Mouse (Mus musculus): ENCODE measurements around the gene Actr1a. TPM values are rescaled to one million over a fixed set of nuclear protein-coding genes. Genes with fewer than 3 reads are reported as not detected.
A peak's percentile ranks its signal among the peaks of the same experiment; 100 is the strongest.

The Actr1a gene
- polyA plus RNA-seq, 1 experiment = 196 TPM

GRCm38 (mm10) chr19:46347936-46348668 is 47.4 kb downstream of the Actr1a start:
- no peak for DNase-seq
- peak overlapping the region; percentile 97 for H3K27ac ChIP-seq (ENCODE audit: insufficient read depth, low read length)
- TF ChIP-seq CTCF (IDR thresholded peaks at IDR 0.05; ENCODE audit: borderline replicate concordance, insufficient read depth, low read depth, low read length) = no peak
- no peak for TF ChIP-seq POLR2A (IDR thresholded peaks at IDR 0.05; ENCODE audit: borderline replicate concordance, insufficient read depth, low read length)
- peaks cover 5% of the 10 kb centered on the region for H3K4me1 ChIP-seq (ENCODE audit: control insufficient read depth, insufficient read depth, low read length)
- H3K27me3 ChIP-seq (ENCODE audit: control insufficient read depth, insufficient read depth, low read length) = no peaks in the 10 kb centered on the region
- peak overlapping the region; percentile 74 for H3K4me3 ChIP-seq (replicated peaks; ENCODE audit: insufficient read depth, low read depth, low read length)
- 19% methylated on average over 14 of the region's 14 CpGs for WGBS

GRCm38 (mm10) chr19:46347146-46347545 is 48.4 kb downstream of the Actr1a start:
- H3K27ac ChIP-seq (ENCODE audit: insufficient read depth, low read length) = no peak overlapping the region
- H3K4me3 ChIP-seq (replicated peaks; ENCODE audit: insufficient read depth, low read depth, low read length) = no peak overlapping the region
- H3K27me3 ChIP-seq (ENCODE audit: control insufficient read depth, insufficient read depth, low read length) = no peaks in the 10 kb centered on the region
- TF ChIP-seq CTCF (IDR thresholded peaks at IDR 0.05; ENCODE audit: borderline replicate concordance, insufficient read depth, low read depth, low read length) (no peak), POLR2A (IDR thresholded peaks at IDR 0.05; ENCODE audit: borderline replicate concordance, insufficient read depth, low read length) (no peak)
- H3K4me1 ChIP-seq (ENCODE audit: control insufficient read depth, insufficient read depth, low read length) = peaks cover 5% of the 10 kb centered on the region
- no peak for DNase-seq
- WGBS = 96% methylated on average over 1 of the region's 1 CpGs

- no peaks in the 10 kb centered on the region; the same call in 1 of the 2 replicates for H3K4me1 ChIP-seq (ENCODE audit: control insufficient read depth, insufficient read depth, low read length)
- WGBS = 34% methylated on average over 7 of the region's 7 CpGs
- H3K4me3 ChIP-seq (replicated peaks; ENCODE audit: insufficient read depth, low read depth, low read length) = no peak overlapping the region
- H3K27ac ChIP-seq (ENCODE audit: insufficient read depth, low read length) = no peak overlapping the region
- TF ChIP-seq CTCF (IDR thresholded peaks at IDR 0.05; ENCODE audit: borderline replicate concordance, insufficient read depth, low read depth, low read length) (no peak), POLR2A (IDR thresholded peaks at IDR 0.05; ENCODE audit: borderline replicate concordance, insufficient read depth, low read length) (no peak)
- no peaks in the 10 kb centered on the region for H3K27me3 ChIP-seq (ENCODE audit: control insufficient read depth, insufficient read depth, low read length)
- DNase-seq = no peak
Measured at GRCm38 (mm10) chr19:46344710-46345419, 50.7 kb downstream of the Actr1a start.

- peak overlapping the region; percentile 45 for H3K4me3 ChIP-seq (replicated peaks; ENCODE audit: insufficient read depth, low read depth, low read length)
- DNase-seq = peak; percentile 47 to 51
Measured at GRCm38 (mm10) chr19:46339287-46339971, 56.1 kb downstream of the Actr1a start.

GRCm38 (mm10) chr19:46338942-46339286 is 56.6 kb downstream of the Actr1a start:
- peak overlapping the region; percentile 71 for H3K27ac ChIP-seq (ENCODE audit: insufficient read depth, low read length)
- no peaks in the 10 kb centered on the region for H3K27me3 ChIP-seq (ENCODE audit: control insufficient read depth, insufficient read depth, low read length)
- no peak for DNase-seq
- peak overlapping the region; percentile 45 for H3K4me3 ChIP-seq (replicated peaks; ENCODE audit: insufficient read depth, low read depth, low read length)
- WGBS = 4% methylated on average over 6 of the region's 6 CpGs
- no peak for TF ChIP-seq POLR2A (IDR thresholded peaks at IDR 0.05; ENCODE audit: borderline replicate concordance, insufficient read depth, low read length)
- TF ChIP-seq CTCF (IDR thresholded peaks at IDR 0.05; ENCODE audit: borderline replicate concordance, insufficient read depth, low read depth, low read length) = no peak
- peaks cover 18% of the 10 kb centered on the region for H3K4me1 ChIP-seq (ENCODE audit: control insufficient read depth, insufficient read depth, low read length)

More at GRCm38 (mm10) chr19:46339287-46339971, 56.1 kb downstream of the Actr1a start:
- TF ChIP-seq CTCF (IDR thresholded peaks at IDR 0.05; ENCODE audit: borderline replicate concordance, insufficient read depth, low read depth, low read length) = no peak
- TF ChIP-seq POLR2A (IDR thresholded peaks at IDR 0.05; ENCODE audit: borderline replicate concordance, insufficient read depth, low read length) = no peak
- H3K4me1 ChIP-seq (ENCODE audit: control insufficient read depth, insufficient read depth, low read length) = peaks cover 13% of the 10 kb centered on the region
- 13% methylated on average over 7 of the region's 7 CpGs for WGBS
- no peaks in the 10 kb centered on the region for H3K27me3 ChIP-seq (ENCODE audit: control insufficient read depth, insufficient read depth, low read length)
- H3K27ac ChIP-seq (ENCODE audit: insufficient read depth, low read length) = peak overlapping the region; percentile 71

GRCm38 (mm10) chr19:46338331-46338936 is 57.1 kb downstream of the Actr1a start, which contains the start of gene Cuedc2:
Gene Cuedc2, minus strand, starts transcription at chr19:46338702.
- Histone ChIP-seq H3K27ac (ENCODE audit: insufficient read depth, low read length) (peak within 1 kb of the TSS; percentile 85), H3K4me1 (ENCODE audit: control insufficient read depth, insufficient read depth, low read length) (peaks cover 20% of the 10 kb centered on the region), H3K27me3 (ENCODE audit: control insufficient read depth, insufficient read depth, low read length) (no peaks in the 10 kb centered on the region), H3K4me3 (replicated peaks; ENCODE audit: insufficient read depth, low read depth, low read length) (peak within 1 kb of the TSS; percentile 75)
- under 1% methylated on average over 31 of the region's 31 CpGs for WGBS
- DNase-seq = peak; percentile 98 to 99
- TF ChIP-seq CTCF (IDR thresholded peaks at IDR 0.05; ENCODE audit: borderline replicate concordance, insufficient read depth, low read depth, low read length) = peak; percentile 46; the same call in 1 of the 2 replicates
- 0 out of 2 replicates have a peak, but pooled peaks have one; percentile 11 for TF ChIP-seq POLR2A (IDR thresholded peaks at IDR 0.05; ENCODE audit: borderline replicate concordance, insufficient read depth, low read length)

- TF ChIP-seq POLR2A (IDR thresholded peaks at IDR 0.05; ENCODE audit: borderline replicate concordance, insufficient read depth, low read length) (no peak), CTCF (IDR thresholded peaks at IDR 0.05; ENCODE audit: borderline replicate concordance, insufficient read depth, low read depth, low read length) (no peak)
- H3K27me3 ChIP-seq (ENCODE audit: control insufficient read depth, insufficient read depth, low read length) = no peaks in the 10 kb centered on the region
- 6% methylated on average over 15 of the region's 15 CpGs for WGBS
- H3K4me1 ChIP-seq (ENCODE audit: control insufficient read depth, insufficient read depth, low read length) = peaks cover 26% of the 10 kb centered on the region
- peak overlapping the region; percentile 85 for H3K27ac ChIP-seq (ENCODE audit: insufficient read depth, low read length)
- peak overlapping the region; percentile 75 for H3K4me3 ChIP-seq (replicated peaks; ENCODE audit: insufficient read depth, low read depth, low read length)
- DNase-seq = no peak
Measured at GRCm38 (mm10) chr19:46337719-46338330, 57.7 kb downstream of the Actr1a start.

All from cerebellum, adult 2 months (tissue).